Mouse (Mus musculus) liver, embryonic 14.5 days (tissue): ENCODE data around the gene Cuedc1. TPM values are rescaled to one million over a fixed set of nuclear protein-coding genes. Genes with fewer than 3 reads are reported as not detected.

Experiments used
- ATAC-seq: fragments of 200-750 bp; cut with Nextera tagmentation; 2 replicates; pipeline ENCODE4 v1.8.0; 2017; ENCODE audit warnings: moderate number of reproducible peaks, mild to moderate bottlenecking, moderate library complexity; ENCODE audit not compliant: insufficient read depth
- DNase-seq, 3 experiments: peaks; one replicate each; pipeline ENCODE4 v3.0.0-alpha.2; 2012 to 2013; ENCODE audit warnings: low read depth in 3 of 3, low spot score in 3 of 3
- H3K27ac ChIP-seq: fragments of 300-500 bp; sonication (generic); 2 replicates; pipeline ENCODE4 v1.5.1; 2014; ENCODE audit warnings: moderate library complexity, mild to moderate bottlenecking, control low read depth, inconsistent platforms
- H3K27me3 ChIP-seq: fragments of 300-500 bp; sonication (generic); 2 replicates; pipeline ENCODE4 v1.6.1; 2014; ENCODE audit warnings: mild to moderate bottlenecking, low read length, moderate library complexity; ENCODE audit not compliant: control insufficient read depth, insufficient read depth
- H3K36me3 ChIP-seq: fragments of 300-500 bp; sonication (generic); replicated peaks from 2 replicates; pipeline ENCODE4 v1.6.1; 2014; ENCODE audit warnings: low read depth; ENCODE audit not compliant: control insufficient read depth, insufficient read depth
- H3K4me1 ChIP-seq, 2 experiments: fragments of 200-500 bp in 1 of 2; fragments of 300-500 bp in 1 of 2; sonication (generic) in 1 of 2; replicated peaks; 2 replicates each; pipeline ENCODE4 v1.6.1; 2012 to 2014; ENCODE audit warnings: antibody characterized with exemption in 1 of 2, inconsistent platforms in 1 of 2, low read length in 1 of 2; ENCODE audit not compliant: control insufficient read depth in 2 of 2, insufficient read depth in 2 of 2
- H3K4me2 ChIP-seq: fragments of 300-500 bp; sonication (generic); 2 replicates; pipeline ENCODE4 v1.6.1; 2014; ENCODE audit warnings: low read depth, mild to moderate bottlenecking, control low read depth, moderate library complexity
- H3K4me3 ChIP-seq, 2 experiments: fragments of 200-500 bp in 1 of 2; fragments of 300-500 bp in 1 of 2; sonication (generic) in 1 of 2; 2 replicates each; pipeline ENCODE4 v1.5.1; 2012 to 2014; ENCODE audit warnings: low read depth in 2 of 2, low read length in 2 of 2, mild to moderate bottlenecking in 2 of 2, control low read depth in 1 of 2, inconsistent platforms in 1 of 2, moderate library complexity in 1 of 2; ENCODE audit not compliant: insufficient read depth in 1 of 2
- H3K9ac ChIP-seq: fragments of 300-500 bp; sonication (generic); replicated peaks from 2 replicates; pipeline ENCODE4 v1.6.1; 2014; ENCODE audit warnings: mild to moderate bottlenecking, control low read depth, moderate library complexity
- H3K9me3 ChIP-seq: fragments of 300-500 bp; sonication (generic); 2 replicates; pipeline ENCODE4 v1.6.1; 2016; ENCODE audit warnings: low read length, mixed read lengths; ENCODE audit not compliant: control insufficient read depth
- CTCF ChIP-seq: IDR thresholded peaks from 2 replicates; pipeline ENCODE4 v1.5.1; 2016; ENCODE audit warnings: antibody characterized with exemption, low read depth, control low read depth
- EP300 ChIP-seq: IDR thresholded peaks from 2 replicates; pipeline ENCODE4 v1.6.1; 2016; ENCODE audit warnings: antibody characterized with exemption, low read depth
- WGBS: fragments of 180-500 bp; shearing (Covaris S2); extraction: QIAGEN DNeasy Blood & Tissue Kit; methylation state at CpG from one replicate; pipeline ENCODE4 v1.1.7; 2014; ENCODE audit not compliant: insufficient replicate concordance; 5-methylcytosine and 5-hydroxymethylcytosine counted together
- polyA plus RNA-seq, 2 experiments: library from polyadenylated mRNA; depleted of rRNA in 1 of 2; stranded (reverse) in 1 of 2; unstranded in 1 of 2; fragments of >200 nt; fragmentation: Nextera tagmentation in 1 of 2; extraction: Ambion mirVana in 1 of 2; gene quantifications; 2 replicates each; pipeline versions ENCODE4 v1.2.1 to v1.2.3; 2012 to 2014

The Cuedc1 gene
- polyA plus RNA-seq, 2 experiments, result 0.36 to 0.96 TPM

- WGBS, result 43% methylated on average over 21 of the region's 21 CpGs
- H3K9ac ChIP-seq, result no peak overlapping the region
- ATAC-seq (no peak), DNase-seq (no peak)
- H3K36me3 ChIP-seq, result peaks cover 7% of the 10 kb centered on the region
- H3K9me3 ChIP-seq, result no peaks in the 10 kb centered on the region
- TF ChIP-seq CTCF, result no peak
- no peak for TF ChIP-seq EP300
- no peaks in the 10 kb centered on the region for H3K27me3 ChIP-seq
- no peak overlapping the region for H3K27ac ChIP-seq
- H3K4me2 ChIP-seq, result no peak overlapping the region
- no peak overlapping the region for H3K4me3 ChIP-seq
- no peaks in the 10 kb centered on the region for H3K4me1 ChIP-seq
Observed at GRCm38 (mm10) chr11:88214881-88215831, 117.3 kb downstream of the Cuedc1 start.

- Histone ChIP-seq H3K4me3 (no peak overlapping the region), H3K9ac (no peak overlapping the region), H3K27ac (no peak overlapping the region), H3K4me1 (no peaks in the 10 kb centered on the region), H3K9me3 (no peaks in the 10 kb centered on the region), H3K27me3 (no peaks in the 10 kb centered on the region), H3K4me2 (no peak overlapping the region), H3K36me3 (no peaks in the 10 kb centered on the region; the same call in 1 of the 2 replicates)
- no peak for DNase-seq
- WGBS, result 23% methylated on average over 10 of the region's 10 CpGs
- ATAC-seq, result no peak
- peak; percentile 94 for TF ChIP-seq CTCF
- TF ChIP-seq EP300, result no peak
Observed at GRCm38 (mm10) chr11:88216231-88216685, 118.4 kb downstream of the Cuedc1 start.

- DNase-seq (no peak), ATAC-seq (no peak)
- 65% methylated on average over 6 of the region's 6 CpGs for WGBS
- no peaks in the 10 kb centered on the region for H3K27me3 ChIP-seq
- no peaks in the 10 kb centered on the region for H3K4me1 ChIP-seq
- H3K36me3 ChIP-seq, result no peaks in the 10 kb centered on the region
- no peaks in the 10 kb centered on the region for H3K9me3 ChIP-seq
- H3K27ac ChIP-seq, result no peak overlapping the region
- no peak overlapping the region for H3K9ac ChIP-seq
- H3K4me3 ChIP-seq, result no peak overlapping the region
- H3K4me2 ChIP-seq, result no peak overlapping the region
- no peak for TF ChIP-seq EP300
- no peak for TF ChIP-seq CTCF
Observed at GRCm38 (mm10) chr11:88218155-88218554, 120.3 kb downstream of the Cuedc1 start.

- no peaks in the 10 kb centered on the region for H3K4me1 ChIP-seq
- H3K36me3 ChIP-seq, result no peaks in the 10 kb centered on the region
- WGBS, result 61% methylated on average over 7 of the region's 7 CpGs
- H3K4me3 ChIP-seq, result no peak overlapping the region
- no peak overlapping the region for H3K4me2 ChIP-seq
- no peak for ATAC-seq
- TF ChIP-seq CTCF (no peak), EP300 (no peak)
- H3K27me3 ChIP-seq, result no peaks in the 10 kb centered on the region
- DNase-seq, result no peak
- H3K9ac ChIP-seq, result no peak overlapping the region
- H3K9me3 ChIP-seq, result no peaks in the 10 kb centered on the region
- H3K27ac ChIP-seq, result no peak overlapping the region
Observed at GRCm38 (mm10) chr11:88218586-88218985, 120.7 kb downstream of the Cuedc1 start.

GRCm38 (mm10) chr11:88221929-88222475 lies 124.1 kb downstream of the Cuedc1 start:
- TF ChIP-seq CTCF, result no peak
- no peak for TF ChIP-seq EP300
- WGBS, result 78% methylated on average over 15 of the region's 15 CpGs
- Histone ChIP-seq H3K27ac (no peak overlapping the region), H3K36me3 (no peaks in the 10 kb centered on the region), H3K9me3 (no peaks in the 10 kb centered on the region), H3K4me2 (no peak overlapping the region), H3K4me3 (no peak overlapping the region), H3K9ac (no peak overlapping the region), H3K27me3 (no peaks in the 10 kb centered on the region), H3K4me1 (no peaks in the 10 kb centered on the region)
- ATAC-seq, result no peak
- DNase-seq, result no peak
